Mouse (Mus musculus): ENCODE data around the gene Aig1.

- TF ChIP-seq POLR2A (IDR thresholded peaks at IDR 0.05; ENCODE audit: borderline replicate concordance, insufficient read depth, low read length) (no peak), CTCF (IDR thresholded peaks at IDR 0.05; ENCODE audit: borderline replicate concordance, insufficient read depth, low read depth, low read length) (no peak)
These were observed 34.7 kb downstream of the Aig1 start for GRCm38 (mm10) chr10:13834056-13834455.
